Mouse (Mus musculus) ES-E14 (cell line): ENCODE results near the gene Armc7.

Source experiments
- HCFC1 ChIP-seq: IDR thresholded peaks from 2 replicates; pipeline ENCODE4 v1.6.1; 2012; ENCODE audit warnings: low read length, inconsistent platforms, borderline replicate concordance; ENCODE audit not compliant: insufficient read depth
- ZNF384 ChIP-seq: IDR thresholded peaks from 2 replicates; pipeline ENCODE4 v1.6.1; 2012; ENCODE audit warnings: low read depth, low read length, inconsistent platforms

GRCm38 (mm10) chr11:115521080-115521479 lies 45.6 kb downstream of the Armc7 start:
- TF ChIP-seq HCFC1 (no peak), ZNF384 (no peak)
